Comparison of ENCODE assay signal across 7 mouse cellular contexts in the genomic region with DNA sequence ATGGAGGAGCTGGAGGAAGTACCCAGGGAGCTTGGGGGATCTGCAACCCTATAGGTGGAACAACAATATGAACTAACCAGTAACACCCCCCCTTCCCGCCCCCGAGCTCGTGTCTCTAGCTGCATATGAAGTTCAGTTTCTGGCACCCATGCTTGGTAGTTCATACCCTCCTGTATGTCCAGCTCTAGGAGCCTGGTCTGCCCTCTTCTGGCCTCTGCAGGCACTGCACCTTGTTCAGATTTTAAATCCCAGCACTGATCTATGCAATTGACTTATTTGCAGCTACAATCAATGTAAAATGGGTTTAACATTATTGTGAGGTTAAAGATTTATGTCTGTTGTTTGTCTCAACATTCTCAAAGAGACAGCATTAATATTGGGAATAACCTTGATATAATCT.
DNase-seq lines count a peak whose midpoint lies in the region; ATAC-seq lines count a peak whose summit lies in the region.

No protein-coding gene starts in this region.

- ATAC-seq in liver, embryonic 11.5 days (replicated peaks; ENCODE audit: low FRiP score) = no peak

- H3K9me3 ChIP-seq in liver, embryonic 11.5 days (ENCODE audit: control insufficient read depth, low read length) = no peaks in the 10 kb centered on the region
- H3K9me3 ChIP-seq in embryonic facial prominence, embryonic 10.5 days = no peaks in the 10 kb centered on the region

- H3K36me3 ChIP-seq in liver, embryonic 11.5 days (ENCODE audit: control insufficient read depth, insufficient read depth, low read length) = no peaks in the 10 kb centered on the region
- H3K36me3 ChIP-seq in embryonic facial prominence, embryonic 10.5 days (replicated peaks) = no peaks in the 10 kb centered on the region

- no peak overlapping the region for H3K4me3 ChIP-seq in liver, embryonic 11.5 days (ENCODE audit: low read depth, low read length)
- no peak overlapping the region for H3K4me3 ChIP-seq in embryonic facial prominence, embryonic 10.5 days

- H3K4me2 ChIP-seq in liver, embryonic 11.5 days = no peak overlapping the region

- H3K27ac ChIP-seq in liver, embryonic 11.5 days (ENCODE audit: low read depth, low read length) = no peak overlapping the region
- H3K27ac ChIP-seq in embryonic facial prominence, embryonic 10.5 days (replicated peaks) = no peak overlapping the region

- H3K9ac ChIP-seq in liver, embryonic 11.5 days (ENCODE audit: low read depth, low read length) = no peak overlapping the region

- DNase-seq in liver (peak; percentile 10), NIH3T3 (ENCODE audit: low read depth) (peak; percentile 35)
- no peak for DNase-seq in liver, embryonic 11.5 days (ENCODE audit: low spot score)
- DNase-seq in embryonic facial prominence, embryonic 10.5 days (ENCODE audit: low spot score) = peak; percentile 20
- DNase-seq in testis, postnatal 14 days (ENCODE audit: low spot score) = peak; percentile 12
- DNase-seq in right cerebral cortex, postnatal 14 days = no peak
- DNase-seq in heart, adult 11 months = no peak

- no peaks in the 10 kb centered on the region for H3K4me1 ChIP-seq in liver, embryonic 11.5 days (replicated peaks; ENCODE audit: control insufficient read depth, insufficient read depth, low read length)
- no peaks in the 10 kb centered on the region for H3K4me1 ChIP-seq in embryonic facial prominence, embryonic 10.5 days

- no peaks in the 10 kb centered on the region for H3K27me3 ChIP-seq in liver, embryonic 11.5 days (replicated peaks; ENCODE audit: control insufficient read depth, insufficient read depth, low read length)
- H3K27me3 ChIP-seq in embryonic facial prominence, embryonic 10.5 days (replicated peaks; ENCODE audit: low read depth, poor library complexity, severe bottlenecking) = no peaks in the 10 kb centered on the region

- WGBS in liver, embryonic 11.5 days = 84% methylated on average over 3 of the region's 3 CpGs
- 92% methylated on average over 3 of the region's 3 CpGs for WGBS in embryonic facial prominence, embryonic 10.5 days

Comparison
In these comparisons a context has a peak if more than half of its experiments do, and no peak if none do; other contexts are left out.
1. DNase-seq: peak in liver (single experiment), NIH3T3 (single experiment), embryonic facial prominence, embryonic 10.5 days (single experiment) and testis, postnatal 14 days (single experiment); none in liver, embryonic 11.5 days (single experiment), right cerebral cortex, postnatal 14 days (single experiment) and heart, adult 11 months (single experiment).